Mouse (Mus musculus) lung, postnatal 14 days (tissue): ENCODE results near the gene Dnttip1.
A peak's percentile ranks its signal among the peaks of the same experiment; 100 is the strongest.

Source experiments
- DNase-seq: peaks from one replicate; pipeline ENCODE4 v3.0.0; 2021

The Dnttip1 gene

GRCm38 (mm10) chr2:164754800-164755199, 9.0 kb downstream of the Dnttip1 start:
- no peak for DNase-seq

- no peak for DNase-seq
These were observed 12.1 kb downstream of the Dnttip1 start for GRCm38 (mm10) chr2:164757841-164758240.

GRCm38 (mm10) chr2:164758692-164759091, 12.9 kb downstream of the Dnttip1 start:
- DNase-seq, result no peak

GRCm38 (mm10) chr2:164760059-164760833, 14.5 kb downstream of the Dnttip1 start:
- DNase-seq, result no peak

GRCm38 (mm10) chr2:164761502-164761901, 15.7 kb downstream of the Dnttip1 start:
- DNase-seq, result no peak

GRCm38 (mm10) chr2:164761971-164762370, 16.2 kb downstream of the Dnttip1 start:
- no peak for DNase-seq

- DNase-seq, result no peak
These were observed 16.8 kb downstream of the Dnttip1 start for GRCm38 (mm10) chr2:164762593-164762992.

GRCm38 (mm10) chr2:164765841-164766240, 20.1 kb downstream of the Dnttip1 start:
- no peak for DNase-seq

- DNase-seq, result no peak
These were observed 22.2 kb downstream of the Dnttip1 start for GRCm38 (mm10) chr2:164767812-164768540.

- peak; percentile 98 for DNase-seq
These were observed 23.7 kb downstream of the Dnttip1 start, which contains the start of gene Ube2c for GRCm38 (mm10) chr2:164769258-164770037. Gene Ube2c (plus strand): TSS chr2:164769898.

GRCm38 (mm10) chr2:164770279-164770678, 24.5 kb downstream of the Dnttip1 start:
- DNase-seq, result no peak

- no peak for DNase-seq
These were observed 25.3 kb downstream of the Dnttip1 start for GRCm38 (mm10) chr2:164771123-164771522.

GRCm38 (mm10) chr2:164773229-164773988, 27.6 kb downstream of the Dnttip1 start:
- DNase-seq, result no peak

- DNase-seq, result no peak
These were observed 28.2 kb downstream of the Dnttip1 start for GRCm38 (mm10) chr2:164773989-164774364.

- no peak for DNase-seq
These were observed 30.3 kb downstream of the Dnttip1 start for GRCm38 (mm10) chr2:164776130-164776529.

- no peak for DNase-seq
These were observed 31.0 kb downstream of the Dnttip1 start for GRCm38 (mm10) chr2:164776801-164777200.

- DNase-seq, result no peak
These were observed 31.6 kb downstream of the Dnttip1 start for GRCm38 (mm10) chr2:164777246-164778014.

- no peak for DNase-seq
These were observed 32.2 kb downstream of the Dnttip1 start for GRCm38 (mm10) chr2:164778015-164778287.

GRCm38 (mm10) chr2:164778809-164779208, 33.0 kb downstream of the Dnttip1 start:
- DNase-seq, result no peak

GRCm38 (mm10) chr2:164779481-164780086, 33.8 kb downstream of the Dnttip1 start, which contains the start of gene Tnnc2:
Gene Tnnc2 (minus strand): TSS chr2:164779967.
- no peak for DNase-seq

- no peak for DNase-seq
These were observed 36.1 kb downstream of the Dnttip1 start for GRCm38 (mm10) chr2:164781876-164782275.
